Mouse (Mus musculus) spleen, adult 2 months (tissue): ENCODE data around the gene Rnf26.

ENCODE experiments used
- CTCF ChIP-seq: fragments of 200-500 bp; IDR thresholded peaks from 2 replicates; pipeline ENCODE4 v1.5.1; 2011; ENCODE audit warnings: mild to moderate bottlenecking, inconsistent platforms; ENCODE audit not compliant: insufficient read depth, insufficient read length, insufficient replicate concordance; ENCODE audit errors: extremely low read depth
- POLR2A ChIP-seq: fragments of 200-500 bp; IDR thresholded peaks from 2 replicates; pipeline ENCODE4 v1.6.1; 2011; ENCODE audit warnings: low read depth, low read length, inconsistent platforms

- TF ChIP-seq POLR2A (no peak), CTCF (no peak)
These were observed 8.4 kb downstream of the Rnf26 start for GRCm38 (mm10) chr9:44104881-44105280.
